Mouse (Mus musculus) spleen, adult 12 weeks (tissue): ENCODE results near the gene Iqcd.
A peak's percentile ranks its signal among the peaks of the same experiment; 100 is the strongest.

Experiments
- DNase-seq: peaks from one replicate; pipeline ENCODE4 v3.0.0; 2022; ENCODE audit warnings: low spot score

Iqcd gene

GRCm38 (mm10) chr5:120571056-120571740 is 17.6 kb upstream of the Iqcd start:
- DNase-seq: no peak

DNA sequence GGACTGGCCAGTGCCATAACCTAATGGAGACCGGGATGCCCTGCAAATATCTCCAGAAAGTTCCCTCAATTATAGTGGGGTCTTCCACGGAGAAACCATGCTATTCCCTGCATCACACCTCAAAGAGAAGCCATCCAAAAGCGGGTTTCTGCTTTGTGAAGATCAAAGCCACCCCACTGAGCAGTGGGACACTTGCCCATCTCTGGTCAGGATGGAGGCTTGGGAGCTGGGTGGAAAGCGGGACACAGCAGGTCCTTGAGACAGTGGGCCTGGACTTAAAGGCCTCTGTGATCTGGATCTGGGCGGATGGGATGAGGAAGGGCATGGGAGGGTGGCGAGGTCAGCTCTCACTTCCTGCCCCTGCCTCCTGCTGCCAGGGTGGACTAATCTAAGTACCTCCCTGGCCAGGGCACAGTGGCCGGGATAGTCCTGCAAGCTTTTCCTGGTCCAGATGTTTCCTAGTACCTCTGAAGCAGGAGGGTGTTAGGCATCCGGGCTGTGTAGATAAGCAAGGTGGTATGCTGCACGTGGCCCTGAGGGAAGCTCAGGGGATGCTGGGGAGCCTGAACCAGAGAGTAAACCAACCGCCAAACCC is 14.2 kb upstream of the Iqcd start:
- no peak for DNase-seq

GRCm38 (mm10) chr5:120576781-120577301 is 12.0 kb upstream of the Iqcd start:
- DNase-seq: peak; percentile 21

- DNase-seq: peak; percentile 66
Observed at GRCm38 (mm10) chr5:120577935-120578441, 10.8 kb upstream of the Iqcd start.

DNA sequence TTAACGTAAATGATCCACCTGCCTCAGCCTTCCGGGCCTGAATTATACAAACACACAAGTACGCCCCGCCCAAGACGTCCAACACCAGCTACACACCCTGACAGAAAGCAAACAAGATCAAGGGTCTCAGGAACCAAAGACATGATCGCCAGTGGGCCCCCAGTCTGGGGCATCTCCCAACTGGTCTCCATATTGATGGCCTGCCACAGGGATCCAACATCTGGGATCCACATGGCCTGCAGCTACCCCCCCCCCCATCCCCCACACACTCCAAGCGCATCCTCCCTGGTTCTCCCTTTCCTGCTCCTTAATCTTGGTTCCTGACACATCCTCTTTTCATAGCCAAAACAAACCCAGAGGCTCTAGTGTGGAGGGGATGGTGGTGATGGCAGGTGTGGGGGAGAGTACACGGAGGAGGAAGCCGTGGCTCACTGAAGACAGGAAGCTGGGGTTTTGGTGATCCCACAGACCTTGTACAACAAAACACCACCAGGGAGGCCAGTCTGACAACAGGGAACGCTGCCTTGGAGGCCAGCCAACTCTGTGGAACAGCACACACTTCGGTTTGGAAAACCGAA is 10.2 kb upstream of the Iqcd start:
- peak; percentile 36 for DNase-seq

- peak; percentile 29 for DNase-seq
Observed at GRCm38 (mm10) chr5:120579211-120579897, 9.5 kb upstream of the Iqcd start.

GRCm38 (mm10) chr5:120579898-120580626 is 8.8 kb upstream of the Iqcd start:
- DNase-seq: no peak

GRCm38 (mm10) chr5:120582002-120582401 is 6.8 kb upstream of the Iqcd start:
- no peak for DNase-seq

- DNase-seq: no peak
Observed at GRCm38 (mm10) chr5:120583511-120583910, 5.3 kb upstream of the Iqcd start.

DNA sequence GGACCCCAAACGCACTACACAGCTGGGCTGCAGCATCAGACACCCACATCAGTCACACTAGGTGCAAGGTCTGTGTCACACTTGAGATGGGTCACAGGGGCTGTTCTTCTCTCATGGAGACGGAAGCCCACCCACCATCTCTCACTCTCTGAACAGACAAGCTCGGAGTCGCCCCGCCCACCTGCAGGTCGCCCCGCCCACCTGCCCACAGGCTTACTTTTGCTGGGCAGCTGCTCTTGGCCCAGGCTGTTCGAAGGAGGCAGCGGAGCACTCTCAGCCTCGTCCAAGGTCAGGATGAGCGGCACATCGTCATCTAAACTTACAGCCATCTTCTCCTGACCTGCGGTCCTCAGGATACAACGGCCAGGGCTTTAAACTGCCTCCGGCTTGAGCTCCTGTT is 3.8 kb upstream of the Iqcd start:
- DNase-seq: no peak

DNA sequence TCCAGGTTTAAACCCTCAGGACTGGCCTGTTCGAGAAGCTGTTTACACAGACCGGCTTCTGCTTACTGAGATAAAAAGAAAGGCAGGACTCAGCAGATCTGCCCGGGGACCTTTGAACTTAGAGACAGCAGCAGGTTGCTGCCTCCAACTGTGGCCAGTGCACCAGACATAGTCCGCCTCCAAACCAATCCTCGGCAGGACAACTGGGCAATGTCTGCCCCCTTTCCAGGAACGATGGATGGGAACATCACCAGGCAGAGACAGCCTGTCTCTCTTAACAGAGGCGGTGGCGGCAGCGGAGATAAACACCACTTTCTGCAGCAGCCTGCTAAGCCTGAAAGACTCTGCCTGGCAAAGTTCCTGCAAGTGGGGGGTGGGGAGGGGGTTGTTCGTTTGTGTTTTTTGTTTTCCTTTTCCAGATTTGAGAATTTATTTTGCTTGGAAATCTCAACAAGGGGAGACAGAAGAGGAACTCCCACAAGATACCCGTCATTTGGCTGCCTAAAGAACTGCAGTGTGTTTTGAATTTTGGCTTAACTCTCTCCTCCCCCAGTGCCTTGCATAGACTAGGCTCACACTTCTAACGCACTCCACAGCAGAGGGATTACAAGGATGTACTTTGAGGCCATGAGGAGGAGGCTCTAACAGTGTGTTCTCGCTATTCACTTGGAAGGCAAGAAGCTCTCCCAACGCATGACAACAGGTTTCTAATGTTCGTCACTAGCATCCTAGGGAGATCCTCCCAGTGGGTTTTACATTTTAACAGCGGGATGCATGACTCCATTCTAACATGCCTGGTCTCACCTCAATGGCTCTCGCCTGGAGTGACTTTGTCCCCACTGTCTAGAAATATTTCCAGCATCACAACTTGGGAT is 1.8 kb upstream of the Iqcd start:
- DNase-seq: peak; percentile 58

DNA sequence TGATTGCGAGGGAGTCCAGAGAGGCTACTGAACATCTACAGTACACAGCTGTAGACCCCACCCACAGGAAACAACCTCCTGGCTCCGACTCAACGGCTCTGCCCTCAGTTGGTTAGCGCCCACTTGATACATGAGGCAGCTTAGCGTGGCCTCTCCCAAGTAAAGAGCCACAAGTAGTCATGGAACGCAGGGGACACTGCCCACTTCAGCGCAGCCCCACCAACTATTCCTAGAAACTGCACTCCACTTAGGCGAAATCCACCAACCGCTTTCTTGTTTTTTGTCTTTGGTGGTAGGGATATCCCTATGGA is 1.2 kb upstream of the Iqcd start:
- DNase-seq: peak; percentile 62

GRCm38 (mm10) chr5:120587940-120588568 is 762 bp upstream of the Iqcd start:
- peak; percentile 25 for DNase-seq

DNA sequence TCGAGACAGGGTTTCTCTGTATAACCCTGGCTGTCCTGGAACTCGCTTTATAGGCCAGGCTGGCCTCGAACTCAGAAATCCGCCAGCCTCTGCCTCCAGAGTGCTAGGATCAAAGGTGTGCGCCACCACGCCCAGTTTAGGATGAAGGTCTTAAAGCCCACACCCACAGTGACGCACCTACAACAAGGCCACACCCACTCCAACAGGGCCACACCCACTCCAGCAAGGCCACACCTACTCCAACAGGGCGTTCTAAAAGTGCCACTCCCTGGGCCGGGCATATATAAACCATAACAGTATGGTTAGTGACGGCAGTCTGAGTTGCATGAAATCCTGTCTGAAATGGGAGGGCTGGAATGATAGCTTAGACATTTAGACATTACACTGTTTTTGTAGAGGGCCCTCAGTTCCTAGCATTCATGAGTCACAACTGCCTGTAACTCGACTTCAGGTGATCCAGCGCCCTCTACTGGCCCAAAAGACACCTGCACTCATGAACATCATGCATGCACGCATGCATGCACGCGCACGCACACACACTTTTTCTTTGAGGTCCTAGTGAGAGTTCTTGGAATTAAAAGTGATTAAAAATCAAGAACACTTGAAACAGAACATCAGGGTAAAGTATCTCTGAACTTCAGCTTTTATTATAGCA is 1.7 kb downstream of the Iqcd start:
- no peak for DNase-seq

GRCm38 (mm10) chr5:120592141-120592540 is 3.3 kb downstream of the Iqcd start:
- DNase-seq: no peak

DNA sequence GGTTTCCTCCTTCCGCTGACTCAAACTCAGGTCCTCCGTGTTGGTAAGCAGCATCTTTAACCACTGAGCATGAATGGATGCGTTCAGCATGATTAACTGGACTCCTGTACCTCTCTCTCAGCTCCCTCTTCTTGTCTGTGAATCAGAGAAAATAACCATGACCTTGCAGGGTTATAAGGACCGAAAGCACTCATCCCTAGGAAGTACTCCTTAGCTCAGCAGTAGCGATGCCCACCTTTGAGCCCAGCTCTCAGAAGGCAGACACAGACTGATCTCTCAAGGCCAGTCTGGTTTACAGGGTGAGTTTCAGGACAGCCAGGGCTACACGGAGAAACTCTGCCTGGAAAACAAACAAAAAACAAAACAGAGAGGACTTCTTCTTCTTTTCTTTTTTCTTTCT is 5.7 kb downstream of the Iqcd start:
- DNase-seq: no peak

DNA sequence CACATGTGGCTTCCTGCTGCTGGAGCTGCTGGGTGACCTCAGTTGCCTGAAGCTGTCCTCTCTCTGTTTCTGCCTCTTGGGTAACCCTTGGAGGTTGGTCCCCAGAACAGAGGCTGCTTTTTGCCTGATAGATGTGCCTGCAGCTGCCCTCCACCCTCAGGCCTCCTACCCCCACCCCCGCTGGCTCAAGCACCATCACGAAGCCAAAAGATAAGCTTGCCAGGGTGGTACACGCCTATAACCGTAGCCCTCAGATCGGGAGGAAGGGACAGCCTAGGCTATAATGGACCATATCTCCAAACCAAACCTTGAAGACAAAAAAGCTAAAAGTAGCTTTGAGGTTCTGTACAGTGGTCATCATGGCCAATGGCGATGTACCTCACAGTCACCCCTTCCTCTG is 10.8 kb downstream of the Iqcd start:
- no peak for DNase-seq

DNA sequence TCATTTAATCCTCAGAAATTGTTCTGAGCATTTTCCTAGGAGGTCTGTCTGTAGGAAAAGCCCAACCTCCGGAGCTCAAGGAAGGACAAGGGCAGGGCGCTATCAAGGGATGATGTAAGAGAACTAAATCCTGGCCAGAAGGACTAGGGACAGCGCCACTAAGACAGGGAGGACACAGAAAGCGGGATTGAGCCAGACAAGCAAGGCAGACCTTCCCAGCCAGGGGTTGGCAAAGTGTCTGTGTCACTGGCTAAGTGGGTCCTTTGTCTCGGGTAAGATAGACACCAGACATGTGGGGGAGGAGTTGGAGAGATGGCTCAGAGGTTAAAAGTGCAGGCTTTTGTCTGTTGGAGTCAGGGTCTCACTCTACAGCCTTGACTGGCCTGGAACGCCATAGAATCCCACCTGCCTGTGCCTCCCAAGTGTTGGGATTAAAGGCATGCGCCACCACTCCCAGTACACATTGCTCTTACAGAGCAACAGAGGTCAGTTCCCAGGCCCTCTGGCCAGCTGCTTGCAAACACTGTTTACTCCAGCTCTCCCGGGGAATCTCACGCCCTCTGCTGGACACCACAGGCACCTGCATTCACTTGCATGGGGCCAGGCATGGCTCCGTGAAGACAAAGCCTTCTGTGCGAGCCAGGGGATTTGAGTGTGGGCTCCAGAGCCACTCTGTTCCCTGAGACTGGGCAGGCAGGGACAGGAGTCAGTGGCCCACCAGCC is 12.3 kb downstream of the Iqcd start:
- no peak for DNase-seq

GRCm38 (mm10) chr5:120602210-120602609 is 13.4 kb downstream of the Iqcd start:
- DNase-seq: no peak
